Mouse (Mus musculus) megakaryocyte, adult 5-6 weeks (primary cell): ENCODE results near the gene Ccdc105. TPM values are rescaled to one million over a fixed set of nuclear protein-coding genes. Genes with fewer than 3 reads are reported as not detected.

Source experiments
- ATAC-seq: 2 replicates; pipeline ENCODE4 v1.8.0; 2016; ENCODE audit warnings: mild to moderate bottlenecking, inconsistent platforms; ENCODE audit not compliant: poor library complexity, severe bottlenecking
- total RNA-seq, 2 experiments: library from RNA; stranded (forward) in 1 of 2; stranded (reverse) in 1 of 2; fragments of 153-499, 151-499 nt in 1 of 2; fragments of 221-1000, 200-1000 nt in 1 of 2; gene quantifications; 2 replicates each; pipeline versions ENCODE4 v1.2.3 to v1.2.4; 2015 to 2017

Ccdc105 gene
- total RNA-seq (2015): not detected in 2 replicates
- total RNA-seq (2017): not detected in 2 replicates

DNA sequence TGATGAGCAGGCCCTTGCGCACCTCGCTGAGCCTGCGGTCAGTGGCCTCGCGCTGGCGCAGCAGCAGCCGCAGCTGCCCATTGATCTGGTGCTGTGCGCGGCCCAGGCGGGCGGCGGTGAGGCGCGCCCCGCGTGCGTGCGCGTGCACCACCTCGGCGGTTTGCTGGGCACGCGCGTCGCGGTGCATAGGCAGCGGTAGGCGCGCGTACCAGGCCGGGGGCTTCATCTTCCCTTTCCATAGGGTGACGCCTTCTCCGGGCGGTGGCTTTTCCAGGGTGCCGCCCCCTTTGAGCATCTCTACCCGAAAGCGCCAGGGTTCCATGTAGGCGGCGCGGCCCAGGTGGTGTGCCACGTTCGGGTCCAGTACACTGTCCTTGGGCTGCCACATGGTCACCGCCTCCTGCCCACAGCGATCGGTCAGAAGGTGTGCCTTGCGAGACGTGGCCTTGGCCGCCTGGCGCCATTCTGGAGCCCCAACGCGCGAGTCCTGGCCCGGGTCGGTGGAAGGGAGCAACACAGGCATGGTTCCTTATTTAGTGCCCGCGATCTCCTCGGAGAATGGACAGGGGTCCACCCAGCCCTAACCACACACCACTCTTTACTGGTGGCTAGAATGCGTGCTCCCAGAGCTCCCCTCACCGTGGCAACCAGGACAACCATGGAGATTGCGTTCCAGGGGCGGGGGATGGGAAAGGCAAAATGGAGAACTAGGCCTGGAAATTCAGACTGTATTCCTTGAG is at the start of gene Ccdc105:
Gene Ccdc105 (minus strand): TSS at position 614 of the 740 bp plus-strand sequence.
- ATAC-seq: no peak

DNA sequence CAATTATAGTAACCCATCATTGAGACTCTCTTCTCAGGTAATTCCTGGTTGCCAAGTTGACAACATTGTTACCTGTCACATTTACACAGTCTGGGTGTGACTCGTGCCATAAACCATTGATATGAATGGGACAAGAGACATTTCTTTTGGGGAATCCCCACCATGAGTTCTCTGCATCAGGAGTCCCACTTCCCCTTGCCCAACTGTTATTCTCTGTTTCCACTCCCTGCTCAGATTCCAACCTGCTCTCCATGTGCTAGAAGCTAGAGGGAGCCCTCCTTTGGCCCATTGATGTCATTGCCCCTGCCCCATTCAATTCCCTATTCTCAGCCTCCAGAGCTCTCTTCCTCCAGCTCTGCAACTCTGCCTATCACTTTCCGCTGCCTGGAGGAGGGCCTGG is 48.6 kb upstream of the Ccdc105 start:
- no peak for ATAC-seq

DNA sequence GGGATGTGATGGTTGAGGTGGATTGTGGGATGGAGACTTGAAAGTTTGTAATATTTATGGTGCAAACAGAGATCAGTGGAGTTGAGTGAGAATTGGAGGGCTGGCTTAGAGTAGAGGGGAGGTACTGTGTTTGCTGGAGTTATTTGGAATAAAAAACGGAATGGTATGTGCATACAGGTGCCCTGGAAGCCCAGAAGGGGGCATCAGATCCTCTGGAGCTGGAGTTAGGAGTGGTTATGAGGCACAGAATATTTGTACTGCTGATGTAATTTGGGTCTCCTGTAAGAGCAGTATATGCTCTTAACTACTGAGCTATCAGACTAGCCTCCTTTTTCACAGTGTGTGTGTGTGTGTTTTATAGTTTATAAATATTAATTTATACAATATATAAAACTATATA is 37.7 kb upstream of the Ccdc105 start:
- ATAC-seq: no peak

GRCm38 (mm10) chr10:78787566-78788087 is 34.8 kb upstream of the Ccdc105 start:
- ATAC-seq: no peak; the same call in 1 of the 2 replicates

- no peak for ATAC-seq
Observed at GRCm38 (mm10) chr10:78779981-78780651, 27.3 kb upstream of the Ccdc105 start, which contains the start of gene Slc1a6. TSS of gene Slc1a6 (plus strand) at chr10:78780496.

DNA sequence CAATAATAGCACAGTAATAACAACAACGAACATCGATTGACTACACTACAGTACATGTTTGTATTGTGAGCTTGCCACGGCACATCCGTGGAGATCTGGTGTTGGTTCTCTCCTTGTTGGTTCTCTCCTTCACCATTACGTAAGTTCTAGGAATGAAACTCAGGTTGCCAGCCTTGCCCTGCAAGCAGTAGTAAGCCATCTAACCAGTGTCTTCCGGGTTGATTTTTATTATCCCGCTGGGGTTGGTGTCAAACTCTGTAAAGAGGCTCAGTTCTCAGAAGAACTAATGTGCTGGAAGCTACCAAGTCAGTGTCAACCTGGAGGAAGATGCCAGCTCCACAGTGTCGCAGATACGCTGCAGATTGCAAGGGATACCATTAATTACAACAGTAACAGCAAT is 26.7 kb upstream of the Ccdc105 start:
- no peak for ATAC-seq

- ATAC-seq: no peak
Observed at GRCm38 (mm10) chr10:78775830-78776229, 23.0 kb upstream of the Ccdc105 start.

DNA sequence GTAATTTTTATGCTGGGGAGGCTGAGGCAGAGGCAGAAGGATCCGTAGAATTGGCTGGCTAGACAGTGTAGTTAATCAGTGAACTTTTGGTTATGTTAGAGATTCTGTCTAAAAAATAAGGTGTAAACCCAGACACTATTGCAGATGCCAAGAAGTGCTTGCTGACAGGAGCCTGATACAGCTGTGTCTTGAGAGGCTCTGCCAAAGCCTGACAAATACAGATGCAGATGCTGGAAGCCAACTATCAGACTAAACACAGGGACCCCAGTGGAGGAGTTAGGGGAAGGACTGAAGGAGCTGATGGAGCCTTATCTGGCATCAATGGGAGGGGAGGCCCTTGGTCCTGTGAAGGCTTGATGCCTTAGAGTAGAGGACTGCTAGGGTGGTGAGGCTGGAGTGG is 12.7 kb upstream of the Ccdc105 start:
- no peak for ATAC-seq

DNA sequence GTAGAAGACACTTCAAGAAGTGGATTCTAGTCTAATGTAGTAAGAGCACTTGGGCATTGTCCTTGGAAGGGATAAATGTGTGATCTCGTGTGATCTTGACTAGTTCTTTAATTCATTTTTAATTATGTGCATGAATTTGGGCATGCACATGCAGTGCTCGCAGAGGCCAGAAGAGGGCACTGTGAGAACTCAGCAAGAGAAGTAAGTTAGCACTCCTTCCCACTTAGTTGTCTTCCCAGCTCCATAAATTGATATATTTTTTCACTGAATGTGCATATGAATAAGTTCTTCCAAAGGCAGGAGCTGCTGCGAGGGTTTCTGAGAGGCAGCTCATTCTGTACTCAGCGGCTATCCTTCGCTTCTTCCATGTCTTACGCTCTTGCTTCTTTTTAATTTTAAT is 3.2 kb upstream of the Ccdc105 start:
- ATAC-seq: peak; percentile 54; the same call in 1 of the 2 replicates

GRCm38 (mm10) chr10:78748946-78749345 is 3.9 kb downstream of the Ccdc105 start:
- no peak for ATAC-seq

GRCm38 (mm10) chr10:78748161-78748560 is 4.7 kb downstream of the Ccdc105 start:
- no peak for ATAC-seq

- ATAC-seq: no peak
Observed at GRCm38 (mm10) chr10:78747035-78747721, 5.7 kb downstream of the Ccdc105 start.

DNA sequence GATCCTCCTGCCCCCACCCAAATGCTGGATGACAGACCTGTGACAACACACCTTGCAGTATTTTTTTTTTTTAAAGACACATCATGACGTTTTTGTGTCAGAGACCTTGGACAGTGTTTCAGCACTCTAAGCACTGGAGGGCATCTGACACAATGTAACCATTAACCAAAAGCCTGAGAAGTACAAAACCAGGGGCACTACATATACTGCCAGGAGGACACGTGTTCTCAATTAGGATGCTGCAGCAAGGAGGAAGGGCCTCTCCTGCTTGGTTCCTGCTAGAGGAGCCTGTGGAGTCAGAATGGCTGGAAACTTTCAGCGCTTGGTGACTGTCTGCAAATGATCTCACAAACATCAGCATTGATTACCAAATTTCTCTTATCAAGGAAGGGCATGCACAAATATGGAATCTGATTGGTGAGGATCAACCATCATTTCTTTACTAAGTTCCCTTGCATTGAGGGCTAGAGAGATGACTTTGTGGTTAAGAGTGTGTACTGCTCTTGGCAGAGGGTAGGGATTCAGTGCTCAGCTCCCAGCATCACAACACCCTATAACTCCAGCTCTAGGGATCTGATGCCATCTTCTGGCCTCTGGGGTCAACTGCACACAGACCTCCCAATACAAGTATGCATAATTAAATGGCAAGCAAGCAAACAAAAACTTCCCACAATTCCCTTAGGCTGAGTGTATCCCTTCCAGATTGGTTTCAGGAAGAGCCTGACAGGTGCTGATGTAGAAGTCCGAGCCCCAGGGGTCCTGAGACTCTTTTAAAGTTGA is 7.2 kb downstream of the Ccdc105 start:
- no peak for ATAC-seq

DNA sequence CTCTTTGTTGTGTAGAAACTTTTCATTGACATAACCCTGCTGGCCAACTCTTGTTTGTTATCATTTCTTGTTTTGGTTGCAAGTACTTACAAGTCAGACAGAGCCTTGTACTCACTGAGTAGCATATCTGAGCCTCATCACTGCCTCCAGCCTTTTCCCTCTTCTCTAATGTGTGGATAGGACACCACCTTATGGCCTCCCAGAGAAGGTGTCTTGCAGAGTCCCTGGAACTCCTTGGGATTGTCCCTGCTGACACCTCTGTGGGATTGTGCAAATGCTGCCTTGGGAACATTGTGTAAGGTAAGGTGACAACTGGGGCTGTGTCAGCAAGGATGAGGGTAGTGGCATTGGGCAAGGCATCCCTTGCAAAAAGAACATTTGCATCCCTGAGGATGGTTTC is 9.1 kb downstream of the Ccdc105 start:
- no peak for ATAC-seq

DNA sequence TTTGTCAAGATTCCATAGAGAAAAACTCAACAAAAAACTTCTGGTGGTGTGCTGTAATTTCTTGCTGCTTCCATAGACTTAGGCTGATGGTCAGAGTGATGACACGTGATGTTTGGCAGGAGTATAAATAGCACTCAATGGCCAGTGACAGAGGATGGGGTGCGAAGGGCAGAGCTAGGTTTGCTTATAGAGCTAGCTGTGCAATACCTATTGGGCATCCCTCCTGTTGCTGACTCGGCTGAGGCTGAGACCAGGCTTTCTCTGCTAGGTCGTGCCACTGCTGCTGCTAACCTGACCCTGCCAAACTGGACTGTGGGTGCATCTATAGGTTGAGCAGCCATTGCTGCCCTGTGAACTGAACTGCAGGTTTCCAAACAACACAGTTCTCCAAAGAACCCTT is 13.0 kb downstream of the Ccdc105 start:
- ATAC-seq: no peak

GRCm38 (mm10) chr10:78727876-78728275 is 25.0 kb downstream of the Ccdc105 start:
- no peak for ATAC-seq

GRCm38 (mm10) chr10:78727035-78727434 is 25.8 kb downstream of the Ccdc105 start:
- ATAC-seq: no peak

DNA sequence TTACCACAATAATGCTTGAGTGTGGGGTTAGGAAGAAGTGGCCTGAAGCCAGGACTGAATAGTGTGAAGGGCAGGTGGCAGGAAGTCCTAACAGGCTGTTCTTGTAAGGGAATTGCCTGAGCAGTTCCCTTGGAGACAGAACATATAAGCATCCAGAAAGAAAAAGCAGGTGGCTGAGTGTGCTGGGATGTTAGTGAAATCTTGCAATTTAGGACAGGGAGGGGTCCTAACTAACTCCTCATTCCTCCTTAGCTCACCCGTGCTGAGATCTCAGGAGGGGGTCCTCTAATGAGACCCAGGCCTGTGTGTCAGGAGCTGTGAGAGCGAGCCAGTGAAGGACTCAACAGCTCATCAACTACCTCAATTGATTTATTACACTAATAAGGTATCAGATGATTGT is 29.4 kb downstream of the Ccdc105 start:
- no peak for ATAC-seq

GRCm38 (mm10) chr10:78722654-78723053 is 30.2 kb downstream of the Ccdc105 start:
- no peak for ATAC-seq

DNA sequence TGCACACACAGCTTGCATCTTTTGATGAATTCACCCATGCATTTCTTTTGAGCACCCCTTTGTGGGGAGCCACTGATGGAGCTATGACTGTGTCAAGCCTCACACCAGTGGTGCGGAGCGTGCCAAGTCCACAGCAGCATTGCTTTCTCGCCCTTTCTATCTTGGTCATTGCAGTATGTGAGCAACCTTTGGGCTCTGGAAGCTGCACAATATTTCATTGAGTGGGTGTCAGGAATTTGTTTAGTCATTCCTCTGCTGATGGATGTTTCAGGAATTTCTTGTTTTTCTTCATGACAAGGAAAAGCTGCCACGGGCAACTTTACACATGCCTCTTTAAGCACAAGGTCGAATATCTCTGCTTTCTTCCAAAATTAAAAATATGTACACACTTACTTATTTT is 30.8 kb downstream of the Ccdc105 start:
- ATAC-seq: no peak

GRCm38 (mm10) chr10:78718056-78718455 is 34.8 kb downstream of the Ccdc105 start, which contains the start of gene Casp14:
TSS of gene Casp14 (minus strand) at chr10:78718294.
- ATAC-seq: no peak
